Mouse (Mus musculus) MEL (cell line): Measurements from ENCODE around the gene Tmem69.

Experiments
- CTCF ChIP-seq, 3 experiments: IDR thresholded peaks in 2 of 3; conservative IDR thresholded peaks in 1 of 3; 2 replicates each; pipeline ENCODE4 v1.5.1; 2011 to 2012; ENCODE audit warnings: low read length in 3 of 3, low read depth in 2 of 3, mild to moderate bottlenecking in 2 of 3, improper control_type of control experiment in 1 of 3, inconsistent platforms in 1 of 3, mixed read lengths in 1 of 3, moderate library complexity in 1 of 3; ENCODE audit not compliant: control insufficient read depth in 1 of 3, insufficient read depth in 1 of 3, poor library complexity in 1 of 3, severe bottlenecking in 1 of 3
- E2F4 ChIP-seq: IDR thresholded peaks from 2 replicates; pipeline ENCODE4 v1.6.1; 2011; ENCODE audit warnings: low read depth, low read length, improper control_type of control experiment, borderline replicate concordance
- ELF1 ChIP-seq: IDR thresholded peaks from 2 replicates; pipeline ENCODE4 v1.6.1; 2014; ENCODE audit warnings: low read depth, mild to moderate bottlenecking, inconsistent platforms, low read length, improper control_type of control experiment, moderate library complexity
- EP300 ChIP-seq, 2 experiments: IDR thresholded peaks; 2 replicates each; pipeline ENCODE4 v1.6.1; 2011; ENCODE audit warnings: improper control_type of control experiment in 2 of 2, low read length in 2 of 2, low read depth in 1 of 2, mild to moderate bottlenecking in 1 of 2
- KAT2A ChIP-seq: conservative IDR thresholded peaks from 2 replicates; pipeline ENCODE4 v1.6.1; 2012; ENCODE audit warnings: low read depth, low read length, improper control_type of control experiment, inconsistent platforms
- MYB ChIP-seq: IDR thresholded peaks from 2 replicates; pipeline ENCODE4 v1.6.1; 2011; ENCODE audit warnings: mild to moderate bottlenecking, low read depth, low read length, improper control_type of control experiment
- MYC ChIP-seq: IDR thresholded peaks from 2 replicates; pipeline ENCODE4 v1.6.1; 2011; ENCODE audit warnings: low read depth, mild to moderate bottlenecking, low read length, improper control_type of control experiment, moderate library complexity
- POLR2A ChIP-seq, 2 experiments: IDR thresholded peaks; 2 replicates each; pipeline ENCODE4 v1.6.1; 2011 to 2012; ENCODE audit warnings: low read length in 2 of 2, mild to moderate bottlenecking in 2 of 2, control low read depth in 1 of 2, improper control_type of control experiment in 1 of 2, low read depth in 1 of 2, moderate library complexity in 1 of 2; ENCODE audit not compliant: control insufficient read depth in 1 of 2, insufficient read depth in 1 of 2, poor library complexity in 1 of 2
- POLR2AphosphoS2 ChIP-seq: IDR thresholded peaks from 2 replicates; pipeline ENCODE4 v1.6.1; 2011; ENCODE audit warnings: low read length, improper control_type of control experiment
- USF2 ChIP-seq, 2 experiments: IDR thresholded peaks; 2 replicates each; pipeline ENCODE4 v1.6.1; 2011 to 2012; ENCODE audit warnings: improper control_type of control experiment in 2 of 2, low read length in 2 of 2, borderline replicate concordance in 1 of 2, inconsistent platforms in 1 of 2, low read depth in 1 of 2, mild to moderate bottlenecking in 1 of 2; ENCODE audit not compliant: insufficient read depth in 1 of 2
- ZC3H11A ChIP-seq: IDR thresholded peaks from 2 replicates; pipeline ENCODE4 v1.6.1; 2012; ENCODE audit warnings: low read depth, mild to moderate bottlenecking, inconsistent platforms, low read length, improper control_type of control experiment
- ZKSCAN1 ChIP-seq: IDR thresholded peaks from 2 replicates; pipeline ENCODE4 v1.6.1; 2012; ENCODE audit warnings: low read depth, mild to moderate bottlenecking, inconsistent platforms, low read length, improper control_type of control experiment, moderate library complexity

DNA sequence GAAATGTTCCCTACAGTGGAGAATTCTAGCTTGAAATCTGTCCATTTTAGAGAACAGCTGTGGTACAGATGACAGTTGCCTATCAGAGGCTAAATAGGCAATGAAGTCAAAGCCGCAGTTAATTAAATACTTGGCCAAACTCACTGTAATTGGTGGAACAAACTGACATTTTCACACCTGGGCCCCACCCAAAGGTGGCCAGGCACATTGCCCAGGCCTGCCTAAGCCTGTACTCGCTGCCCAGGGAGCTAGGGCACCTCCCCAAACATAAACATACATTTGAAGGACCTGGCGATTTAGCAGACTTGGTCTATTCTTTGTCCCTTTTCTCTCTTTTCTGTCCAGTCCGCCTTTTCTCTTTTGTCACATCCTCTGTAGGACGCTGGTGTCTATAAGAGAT, 40.6 kb upstream of the Tmem69 start, which contains the start of gene Ccdc17:
- no peak for TF ChIP-seq E2F4
- TF ChIP-seq POLR2AphosphoS2 = no peak
- TF ChIP-seq ZKSCAN1 = no peak
- TF ChIP-seq POLR2A (IDR thresholded peaks at IDR 0.05; ENCODE audit: control insufficient read depth in 1 of 2, insufficient read depth in 1 of 2, low read depth in 1 of 2, low read length in 2 of 2, poor library complexity in 1 of 2) = no peak
- no peak for TF ChIP-seq EP300 (IDR thresholded peaks at IDR 0.05; ENCODE audit: low read depth in 1 of 2, low read length in 2 of 2)
- no peak for TF ChIP-seq MYC
- no peak for TF ChIP-seq KAT2A
- TF ChIP-seq USF2 (IDR thresholded peaks at IDR 0.05; ENCODE audit: borderline replicate concordance in 1 of 2, insufficient read depth in 1 of 2, low read depth in 1 of 2, low read length in 2 of 2) = no peak
- no peak for TF ChIP-seq ELF1
- peak in 2 of 3 experiments; percentile 7; a peak in 1 of 6 replicates for TF ChIP-seq CTCF (IDR thresholded peaks at IDR 0.05 in 2 of 3, conservative IDR thresholded peaks at IDR 0.05 in 1 of 3; ENCODE audit: control insufficient read depth in 1 of 3, insufficient read depth in 1 of 3, low read depth in 2 of 3, low read length in 3 of 3, poor library complexity in 1 of 3, severe bottlenecking in 1 of 3)
- TF ChIP-seq MYB = no peak
- no peak for TF ChIP-seq ZC3H11A
